Mouse (Mus musculus) liver, embryonic 16.5 days (tissue): ENCODE data around the gene Tmem63a. TPM values are rescaled to one million over a fixed set of nuclear protein-coding genes. Genes with fewer than 3 reads are reported as not detected.
"Not testable (repeated sequence)": the region's sequence is repeated elsewhere in the genome, so short reads cannot be mapped to it uniquely, and the experiment has no call there.

ENCODE experiments used
- ATAC-seq: fragments of 200-750 bp; cut with Nextera tagmentation; 2 replicates; pipeline ENCODE4 v1.8.0; 2017; ENCODE audit warnings: low read depth, mild to moderate bottlenecking, moderate number of reproducible peaks, moderate library complexity
- H3K27ac ChIP-seq: fragments of 300-500 bp; sonication (generic); 2 replicates; pipeline ENCODE4 v1.5.1; 2014; ENCODE audit warnings: mild to moderate bottlenecking, low read length
- H3K27me3 ChIP-seq: fragments of 300-500 bp; sonication (generic); 2 replicates; pipeline ENCODE4 v1.6.1; 2014; ENCODE audit warnings: low read depth, low read length, mixed read lengths; ENCODE audit not compliant: control insufficient read depth, insufficient read depth
- H3K36me3 ChIP-seq: fragments of 300-500 bp; sonication (generic); 2 replicates; pipeline ENCODE4 v1.6.1; 2014; ENCODE audit warnings: mild to moderate bottlenecking; ENCODE audit not compliant: control insufficient read depth, insufficient read depth
- H3K4me1 ChIP-seq: fragments of 300-500 bp; sonication (generic); 2 replicates; pipeline ENCODE4 v1.6.1; 2014; ENCODE audit warnings: low read depth, low read length, mixed read lengths; ENCODE audit not compliant: control insufficient read depth
- H3K4me2 ChIP-seq: fragments of 300-500 bp; sonication (generic); 2 replicates; pipeline ENCODE4 v1.6.1; 2014; ENCODE audit warnings: low read depth, low read length, mixed read lengths
- H3K4me3 ChIP-seq: fragments of 300-500 bp; sonication (generic); 2 replicates; pipeline ENCODE4 v1.5.1; 2014; ENCODE audit warnings: low read depth, mild to moderate bottlenecking, low read length
- H3K9ac ChIP-seq: fragments of 300-500 bp; sonication (generic); 2 replicates; pipeline ENCODE4 v1.6.1; 2014; ENCODE audit warnings: low read depth, low read length
- H3K9me3 ChIP-seq: fragments of 300-500 bp; sonication (generic); replicated peaks from 2 replicates; pipeline ENCODE4 v1.6.1; 2016; ENCODE audit warnings: low read length; ENCODE audit not compliant: control insufficient read depth
- WGBS: fragments of 180-500 bp; shearing (Covaris S2); extraction: QIAGEN DNeasy Blood & Tissue Kit; methylation state at CpG from one replicate; pipeline ENCODE4 v1.1.7; 2014; ENCODE audit not compliant: insufficient replicate concordance; 5-methylcytosine and 5-hydroxymethylcytosine counted together
- polyA plus RNA-seq: library from polyadenylated mRNA; unstranded; fragments of >200 nt; fragmentation: Nextera tagmentation; extraction: Ambion mirVana; gene quantifications from 2 replicates; pipeline ENCODE4 v1.2.1, GENCODE M21; 2015

Gene Tmem63a
- 8.9 and 10.9 TPM in 2 replicates for polyA plus RNA-seq

DNA sequence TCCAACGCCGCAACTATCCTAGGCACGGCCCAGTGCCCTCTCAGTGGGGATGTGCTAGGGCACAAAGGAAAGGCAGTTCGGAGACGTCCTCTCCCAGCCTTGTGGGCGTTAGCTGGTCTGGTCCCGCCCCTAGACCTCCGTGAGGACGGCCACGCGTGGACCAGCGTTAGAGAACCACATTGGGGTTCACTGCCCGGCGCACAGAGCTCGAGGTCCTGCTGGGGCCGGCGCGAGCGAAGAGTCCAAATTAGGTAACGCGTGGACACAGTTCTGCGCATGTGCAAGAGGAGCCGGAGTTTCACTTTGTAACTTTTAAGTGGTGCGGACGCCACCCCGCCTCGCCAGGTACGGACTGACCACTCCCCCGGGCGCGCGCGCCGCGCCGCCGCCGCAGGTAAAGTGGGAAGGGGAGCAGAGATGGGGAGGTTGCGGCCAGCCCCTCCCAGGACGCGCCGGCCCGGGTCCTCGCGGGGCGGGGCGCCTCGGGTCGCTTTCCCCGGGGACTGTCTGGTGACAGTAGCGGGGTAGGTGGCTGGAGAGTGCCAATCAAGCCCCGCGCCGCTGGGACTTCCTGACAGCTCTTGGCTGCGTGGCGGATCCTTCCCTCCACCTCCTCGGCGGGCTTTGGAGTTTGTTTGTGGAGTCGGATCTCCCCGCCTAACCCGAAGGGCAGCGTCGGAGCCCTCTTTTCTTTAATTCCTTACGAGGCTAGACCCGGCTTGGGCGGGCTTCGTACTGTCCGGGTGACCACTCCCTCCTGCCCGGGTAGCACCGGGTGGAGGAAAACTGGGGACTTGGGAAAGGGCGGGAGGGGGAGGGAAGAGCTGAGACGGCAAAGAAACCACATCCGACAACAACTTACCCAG is at the start of gene Tmem63a:
Gene Tmem63a, plus strand, starts transcription at position 179 of the 866 bp plus-strand sequence.
- peak within 1 kb of the TSS; percentile 88 for H3K4me3 ChIP-seq
- H3K36me3 ChIP-seq: peaks cover 4% of the 10 kb centered on the region; the same call in 1 of the 2 replicates
- peak within 1 kb of the TSS; percentile 83 for H3K27ac ChIP-seq
- H3K9ac ChIP-seq: peak within 1 kb of the TSS; percentile 87
- H3K4me2 ChIP-seq: peak within 1 kb of the TSS; percentile 97
- H3K4me1 ChIP-seq: peaks cover 68% of the 10 kb centered on the region
- H3K9me3 ChIP-seq: no peaks in the 10 kb centered on the region
- under 1% methylated on average over 71 of the region's 73 CpGs for WGBS
- ATAC-seq: peak; percentile 61
- no peaks in the 10 kb centered on the region for H3K27me3 ChIP-seq

DNA sequence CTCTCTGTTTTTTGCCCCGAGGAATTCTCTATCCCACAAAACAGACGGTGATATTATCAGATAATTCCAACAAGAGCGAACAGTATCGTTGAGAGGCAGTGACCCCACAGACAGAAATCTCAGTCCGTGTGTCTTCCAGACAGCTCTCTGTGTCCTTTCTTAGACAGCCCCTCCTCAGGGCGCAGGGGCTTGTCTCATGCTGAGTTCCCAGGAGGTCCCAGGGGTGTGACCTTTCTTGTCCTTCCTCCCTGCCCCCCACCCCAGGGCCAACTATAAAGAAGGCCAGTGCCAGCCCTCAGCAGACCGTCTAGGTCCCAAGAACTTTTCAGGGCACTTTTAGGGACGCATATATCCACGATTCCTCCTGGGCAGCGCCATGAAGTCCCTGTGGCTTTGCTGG is 49.3 kb upstream of the Tmem63a start, which contains the start of gene Lefty2:
Gene Lefty2, plus strand, starts transcription at position 301 of the 400 bp plus-strand sequence.
- Histone ChIP-seq H3K36me3 (no peaks in the 10 kb centered on the region), H3K9me3 (no peaks in the 10 kb centered on the region), H3K4me2 (no peak within 1 kb of the TSS), H3K4me1 (peaks cover 6% of the 10 kb centered on the region), H3K9ac (no peak within 1 kb of the TSS), H3K27me3 (peaks cover 33% of the 10 kb centered on the region), H3K27ac (no peak within 1 kb of the TSS), H3K4me3 (no peak within 1 kb of the TSS)
- 49% methylated on average over 10 of the region's 10 CpGs for WGBS
- no peak for ATAC-seq

DNA sequence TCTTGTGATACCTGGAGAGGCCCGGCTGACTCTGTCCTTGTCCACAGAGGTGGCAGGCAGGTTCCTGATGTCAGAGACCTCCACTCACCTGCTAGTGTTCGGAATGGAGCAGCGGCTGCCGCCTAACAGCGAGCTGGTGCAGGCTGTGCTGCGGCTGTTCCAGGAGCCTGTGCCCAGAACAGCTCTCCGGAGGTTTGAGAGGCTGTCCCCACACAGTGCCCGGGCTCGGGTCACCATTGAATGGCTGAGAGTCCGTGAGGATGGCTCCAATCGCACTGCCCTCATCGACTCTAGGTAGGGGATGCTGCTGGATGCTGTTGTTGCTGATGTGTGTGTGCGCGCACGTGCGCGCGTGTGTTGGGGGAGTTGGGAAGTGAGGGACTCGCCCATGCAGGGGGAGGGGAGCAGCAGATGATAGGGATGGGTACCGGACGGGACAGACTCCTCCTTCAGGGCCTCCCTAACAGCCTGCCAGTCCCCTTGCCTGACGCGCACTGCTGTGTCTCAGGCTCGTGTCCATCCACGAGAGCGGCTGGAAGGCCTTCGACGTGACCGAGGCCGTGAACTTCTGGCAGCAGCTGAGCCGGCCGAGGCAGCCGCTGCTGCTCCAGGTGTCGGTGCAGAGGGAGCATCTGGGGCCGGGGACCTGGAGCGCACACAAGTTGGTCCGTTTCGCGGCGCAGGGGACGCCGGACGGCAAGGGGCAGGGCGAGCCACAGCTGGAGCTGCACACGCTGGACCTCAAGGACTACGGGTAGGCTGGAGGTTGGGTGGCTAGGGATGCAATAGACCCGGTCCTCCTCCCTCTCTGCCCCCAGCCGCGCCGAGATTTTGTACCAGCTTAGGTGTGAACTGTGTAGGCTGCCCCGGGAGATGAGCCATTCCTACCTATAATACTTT is 47.8 kb upstream of the Tmem63a start:
- not testable (repeated sequence) for H3K9ac ChIP-seq, H3K4me2 ChIP-seq, H3K27ac ChIP-seq, H3K4me3 ChIP-seq, H3K4me1 ChIP-seq, ATAC-seq, H3K9me3 ChIP-seq, H3K36me3 ChIP-seq
- WGBS: 10% methylated on average over 44 of the region's 51 CpGs
- peaks cover 31% of the 10 kb centered on the region for H3K27me3 ChIP-seq

DNA sequence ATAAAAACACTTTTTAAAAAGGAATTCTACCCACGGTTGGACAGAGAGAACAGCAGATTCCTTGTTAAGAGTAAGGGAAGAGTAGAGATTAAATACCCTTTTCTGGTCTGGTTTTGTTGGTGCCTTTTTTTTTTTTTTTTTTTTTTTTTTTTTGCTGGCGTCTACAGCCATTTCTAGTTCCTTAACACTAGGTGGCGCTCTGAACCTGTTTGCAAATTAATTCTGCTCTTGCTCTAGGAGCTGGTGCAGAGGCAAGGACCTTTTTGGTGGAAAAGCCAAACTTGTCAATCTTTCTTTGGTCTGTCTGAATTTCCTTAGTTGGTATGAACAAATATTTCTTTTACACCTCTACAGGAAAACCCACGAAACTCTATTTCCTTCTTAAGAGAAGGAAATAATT is 41.0 kb upstream of the Tmem63a start:
- Histone ChIP-seq H3K9ac (no peak overlapping the region), H3K4me1 (peaks cover 39% of the 10 kb centered on the region), H3K4me3 (no peak overlapping the region), H3K9me3 (no peaks in the 10 kb centered on the region), H3K27me3 (no peaks in the 10 kb centered on the region), H3K36me3 (peaks cover 6% of the 10 kb centered on the region), H3K27ac (no peak overlapping the region), H3K4me2 (no peak overlapping the region)
- no peak for ATAC-seq
- WGBS: 2% methylated on average over 4 of the region's 4 CpGs

DNA sequence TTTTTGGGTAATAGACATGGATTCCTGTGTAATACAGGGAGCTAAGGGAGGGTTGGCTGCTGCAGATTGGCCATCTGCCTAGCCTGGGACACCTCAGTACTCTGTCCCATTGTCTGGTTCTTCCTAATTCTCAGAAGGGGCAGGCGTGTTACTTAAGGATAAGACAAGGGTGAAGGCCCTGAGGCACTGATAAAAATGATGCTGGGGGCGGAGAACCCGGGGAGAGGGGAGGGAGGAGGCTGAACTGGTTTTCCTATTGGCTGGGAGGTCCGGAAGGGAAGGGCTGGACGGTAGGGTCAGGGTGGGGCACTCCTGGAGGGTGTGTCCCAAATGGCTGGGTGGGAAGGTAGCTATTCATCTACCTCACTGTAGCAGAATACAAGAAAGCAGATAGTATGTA is 39.2 kb upstream of the Tmem63a start:
- H3K9ac ChIP-seq: no peak overlapping the region; the same call in 1 of the 2 replicates
- peak overlapping the region; percentile 97 for H3K4me2 ChIP-seq
- H3K4me3 ChIP-seq: peak overlapping the region; percentile 96
- peaks cover 24% of the 10 kb centered on the region for H3K36me3 ChIP-seq
- ATAC-seq: peak; percentile 88
- peak overlapping the region; percentile 99 for H3K27ac ChIP-seq
- H3K27me3 ChIP-seq: no peaks in the 10 kb centered on the region
- peaks cover 50% of the 10 kb centered on the region for H3K4me1 ChIP-seq
- no peaks in the 10 kb centered on the region for H3K9me3 ChIP-seq
- WGBS: 14% methylated on average over 5 of the region's 5 CpGs

DNA sequence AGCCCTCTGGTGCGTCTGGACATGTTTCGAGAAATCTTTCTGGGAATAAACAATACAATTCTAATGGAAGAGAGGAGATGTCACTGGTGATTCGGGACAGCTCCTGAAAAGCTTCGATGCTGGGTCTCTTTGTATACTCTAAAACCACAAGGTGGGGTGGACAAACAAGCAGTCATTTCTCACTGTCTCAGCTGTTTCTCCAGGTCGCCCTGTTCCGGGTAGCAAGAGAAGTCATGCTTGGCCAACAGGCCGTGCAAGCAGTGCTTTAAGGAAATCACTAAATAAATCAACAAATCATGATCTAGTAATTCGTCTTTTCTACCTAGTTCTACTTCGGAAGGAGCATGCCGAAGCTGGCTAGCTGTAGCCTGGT is 38.5 kb upstream of the Tmem63a start:
- Histone ChIP-seq H3K9ac (peak overlapping the region; percentile 95), H3K27ac (peak overlapping the region; percentile 99), H3K27me3 (no peaks in the 10 kb centered on the region), H3K4me1 (peaks cover 52% of the 10 kb centered on the region), H3K4me2 (peak overlapping the region; percentile 97), H3K36me3 (peaks cover 27% of the 10 kb centered on the region), H3K9me3 (no peaks in the 10 kb centered on the region), H3K4me3 (peak overlapping the region; percentile 96)
- 22% methylated on average over 10 of the region's 10 CpGs for WGBS
- ATAC-seq: no peak

DNA sequence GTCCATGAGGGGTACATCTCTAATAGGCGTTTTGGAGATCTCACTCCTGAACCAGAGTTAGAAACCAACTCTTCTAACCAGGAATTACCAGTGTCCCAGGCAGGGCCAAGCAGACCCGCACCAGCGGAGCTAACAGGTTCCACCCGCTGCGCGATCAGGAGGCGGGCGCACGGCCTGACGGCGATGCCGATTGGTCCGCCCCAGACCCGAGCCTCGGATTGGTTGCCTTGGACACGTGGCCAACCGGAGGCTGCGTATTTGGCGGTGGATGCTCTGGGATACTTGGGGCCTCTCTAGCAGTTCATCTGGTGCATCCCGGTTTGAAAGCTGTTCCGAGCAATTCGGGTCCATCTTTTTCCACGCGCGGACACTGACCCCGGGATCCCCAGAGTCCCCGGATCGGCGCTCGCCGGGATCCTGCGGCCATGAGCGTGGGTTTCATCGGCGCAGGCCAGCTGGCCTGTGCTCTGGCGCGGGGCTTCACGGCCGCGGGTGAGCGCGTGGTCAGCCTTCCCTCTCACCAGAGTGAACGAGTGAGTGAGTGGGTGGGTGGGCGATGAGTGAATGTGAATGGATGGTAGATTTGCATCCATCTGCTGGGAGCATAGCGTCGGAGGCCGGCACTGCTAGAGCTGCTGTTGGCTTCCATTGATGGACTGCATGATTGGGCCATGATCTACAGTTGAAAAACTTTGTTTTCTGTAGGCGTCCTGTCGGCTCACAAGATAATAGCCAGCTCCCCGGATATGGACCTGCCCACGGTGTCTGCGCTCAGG is 37.9 kb upstream of the Tmem63a start, which contains the start of gene Pycr2:
Gene Pycr2, plus strand, starts transcription at position 255 of the 776 bp plus-strand sequence.
- Histone ChIP-seq H3K4me1 (peaks cover 52% of the 10 kb centered on the region), H3K4me3 (peak within 1 kb of the TSS; percentile 96), H3K4me2 (peak within 1 kb of the TSS; percentile 97), H3K27me3 (no peaks in the 10 kb centered on the region), H3K36me3 (peaks cover 27% of the 10 kb centered on the region), H3K9ac (peak within 1 kb of the TSS; percentile 95), H3K27ac (peak within 1 kb of the TSS; percentile 99), H3K9me3 (no peaks in the 10 kb centered on the region)
- under 1% methylated on average over 52 of the region's 52 CpGs for whole genome bisulfite sequencing
- ATAC-seq: peak; percentile 82

DNA sequence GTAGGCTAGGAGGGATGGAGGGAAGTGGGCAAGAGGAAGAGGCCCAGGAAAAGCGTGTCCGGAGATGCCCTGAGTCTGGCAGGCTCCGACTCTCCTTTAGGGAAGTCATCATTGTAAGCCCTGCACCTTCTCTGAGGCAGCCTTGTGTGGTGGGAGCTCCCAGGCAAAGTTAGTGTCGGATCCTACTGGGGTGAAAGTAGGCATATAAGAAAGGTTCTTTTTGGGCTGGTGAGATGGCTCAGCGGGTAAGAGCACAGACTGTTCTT is 37.4 kb upstream of the Tmem63a start:
- Histone ChIP-seq H3K4me3 (peak overlapping the region; percentile 96), H3K27ac (peak overlapping the region; percentile 99), H3K4me2 (peak overlapping the region; percentile 97), H3K9me3 (no peaks in the 10 kb centered on the region), H3K27me3 (no peaks in the 10 kb centered on the region), H3K36me3 (peaks cover 27% of the 10 kb centered on the region), H3K9ac (peak overlapping the region; percentile 95), H3K4me1 (peaks cover 52% of the 10 kb centered on the region)
- ATAC-seq: no peak
- WGBS: 2% methylated on average over 5 of the region's 5 CpGs
